Mouse (Mus musculus) layer of hippocampus, adult 9-10 months (tissue): Measurements from ENCODE around the gene Large1.
"Not testable (repeated sequence)": the region's sequence is repeated elsewhere in the genome, so short reads cannot be mapped to it uniquely, and the experiment has no call there.

Experiments used
- DNase-seq: peaks from one replicate; pipeline ENCODE4 v3.0.0; 2022; ENCODE audit warnings: low spot score

Large1 gene

GRCm38 (mm10) chr8:73017601-73018000, 335.7 kb downstream of the Large1 start:
- no peak for DNase-seq

- no peak for DNase-seq
These were observed 337.0 kb downstream of the Large1 start for GRCm38 (mm10) chr8:73016303-73016702.

- DNase-seq: no peak
These were observed 345.9 kb downstream of the Large1 start for GRCm38 (mm10) chr8:73007489-73007888.

GRCm38 (mm10) chr8:73003858-73004257, 349.5 kb downstream of the Large1 start:
- no peak for DNase-seq

- DNase-seq: no peak
These were observed 359.5 kb downstream of the Large1 start for GRCm38 (mm10) chr8:72993831-72994230.

GRCm38 (mm10) chr8:72990425-72990824, 362.9 kb downstream of the Large1 start:
- DNase-seq: no peak

- no peak for DNase-seq
These were observed 370.5 kb downstream of the Large1 start for GRCm38 (mm10) chr8:72982832-72983231.

- no peak for DNase-seq
These were observed 398.3 kb downstream of the Large1 start for GRCm38 (mm10) chr8:72955074-72955473.

GRCm38 (mm10) chr8:72941393-72941792, 411.9 kb downstream of the Large1 start:
- not testable (repeated sequence) for DNase-seq

- DNase-seq: no peak
These were observed 434.0 kb downstream of the Large1 start for GRCm38 (mm10) chr8:72919182-72919902.

GRCm38 (mm10) chr8:72905491-72905890, 447.8 kb downstream of the Large1 start:
- DNase-seq: no peak

GRCm38 (mm10) chr8:72901591-72901990, 451.7 kb downstream of the Large1 start:
- no peak for DNase-seq

- no peak for DNase-seq
These were observed 454.0 kb downstream of the Large1 start for GRCm38 (mm10) chr8:72899321-72899720.

- no peak for DNase-seq
These were observed 470.3 kb downstream of the Large1 start for GRCm38 (mm10) chr8:72883033-72883432.

- no peak for DNase-seq
These were observed 479.9 kb downstream of the Large1 start for GRCm38 (mm10) chr8:72873411-72873810.

GRCm38 (mm10) chr8:72846881-72847280, 506.5 kb downstream of the Large1 start:
- DNase-seq: no peak

- no peak for DNase-seq
These were observed 517.5 kb downstream of the Large1 start for GRCm38 (mm10) chr8:72835863-72836262.

- DNase-seq: no peak
These were observed 520.2 kb downstream of the Large1 start for GRCm38 (mm10) chr8:72833112-72833511.

- DNase-seq: no peak
These were observed 521.0 kb downstream of the Large1 start for GRCm38 (mm10) chr8:72832371-72832770.

GRCm38 (mm10) chr8:72817655-72818349, 535.5 kb downstream of the Large1 start:
- DNase-seq: no peak

GRCm38 (mm10) chr8:72816679-72817078, 536.7 kb downstream of the Large1 start:
- no peak for DNase-seq

- no peak for DNase-seq
These were observed 537.7 kb downstream of the Large1 start for GRCm38 (mm10) chr8:72815681-72816080.

GRCm38 (mm10) chr8:72812690-72813089, 540.6 kb downstream of the Large1 start:
- no peak for DNase-seq

- no peak for DNase-seq
These were observed 551.8 kb downstream of the Large1 start for GRCm38 (mm10) chr8:72801583-72801982.
